Mouse (Mus musculus) monocyte, adult 5-6 weeks (primary cell): ENCODE data around the gene Treml2. TPM values are rescaled to one million over a fixed set of nuclear protein-coding genes. Genes with fewer than 3 reads are reported as not detected.

Source experiments
- ATAC-seq: fragments of 153-309, 156-312 bp; replicated peaks from 2 replicates; pipeline ENCODE4 v1.8.0; 2017; ENCODE audit warnings: mild to moderate bottlenecking; ENCODE audit not compliant: low TSS enrichment, insufficient number of reproducible peaks, severe bottlenecking, poor library complexity, low FRiP score
- total RNA-seq: library from RNA; stranded (forward); fragments of 200-1000, 200-491, 200-594 nt; gene quantifications from 3 replicates; pipeline ENCODE4 v1.2.3, GENCODE M21; 2017

The Treml2 gene
- total RNA-seq = 21.6 to 25.3 TPM (median 23.0 TPM) in 3 replicates

DNA sequence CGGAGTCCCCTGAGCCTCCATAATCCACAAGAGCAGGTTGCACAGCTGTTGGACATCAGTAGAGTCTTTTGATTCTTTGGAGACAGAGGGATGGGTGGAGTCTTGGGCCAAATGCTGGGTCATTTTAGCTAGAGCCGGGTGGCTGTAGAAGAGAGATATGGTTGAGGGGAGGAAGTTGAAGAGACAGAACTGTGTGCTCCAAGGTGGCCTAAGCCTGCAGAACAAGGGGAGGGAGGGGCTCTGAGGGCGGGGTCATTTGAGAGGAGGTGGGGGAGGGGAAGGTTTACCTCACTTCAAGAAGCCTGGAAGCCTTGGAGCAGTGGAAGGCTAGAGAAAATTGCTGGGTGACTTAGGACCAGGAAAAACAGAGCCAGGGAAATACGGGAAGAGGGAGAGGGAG lies at the start of gene Treml2:
Treml2 (plus strand) TSS at position 296 of the 400 bp plus-strand sequence.
- ATAC-seq = no peak

DNA sequence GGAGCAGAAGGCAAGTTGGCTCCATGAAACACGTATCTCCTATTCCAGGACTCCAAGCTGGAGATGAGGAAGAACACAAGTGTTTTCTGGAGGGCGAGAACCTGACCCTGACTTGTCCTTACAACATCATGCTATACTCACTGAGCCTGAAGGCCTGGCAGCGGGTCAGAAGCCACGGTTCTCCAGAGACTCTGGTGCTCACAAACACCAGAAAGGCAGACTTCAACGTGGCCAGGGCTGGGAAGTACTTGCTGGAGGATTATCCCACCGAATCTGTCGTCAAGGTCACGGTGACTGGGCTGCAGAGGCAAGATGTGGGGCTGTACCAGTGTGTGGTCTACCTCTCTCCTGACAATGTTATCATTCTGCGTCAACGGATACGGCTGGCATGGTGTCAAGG lies 49.8 kb upstream of the Treml2 start:
- ATAC-seq = no peak

DNA sequence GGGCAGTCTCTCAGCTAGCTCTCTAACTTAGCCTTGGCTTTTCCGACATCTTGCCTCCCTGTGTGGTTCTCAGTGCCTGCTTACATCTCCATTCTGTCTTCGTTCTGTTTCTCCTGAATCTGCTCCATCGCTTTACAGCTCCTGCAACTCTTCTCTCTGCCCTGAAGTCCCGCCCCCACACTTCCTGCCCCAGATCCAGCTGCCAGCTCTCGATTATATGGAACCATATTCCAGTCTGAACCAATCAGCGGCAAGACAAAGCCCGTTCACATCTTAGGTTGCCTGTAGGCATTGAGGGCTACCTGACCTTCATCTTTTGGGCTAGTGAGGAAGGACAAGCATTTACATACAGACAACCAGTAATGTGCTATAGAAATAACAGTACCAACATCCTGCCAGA lies 48.7 kb upstream of the Treml2 start:
- ATAC-seq = no peak

DNA sequence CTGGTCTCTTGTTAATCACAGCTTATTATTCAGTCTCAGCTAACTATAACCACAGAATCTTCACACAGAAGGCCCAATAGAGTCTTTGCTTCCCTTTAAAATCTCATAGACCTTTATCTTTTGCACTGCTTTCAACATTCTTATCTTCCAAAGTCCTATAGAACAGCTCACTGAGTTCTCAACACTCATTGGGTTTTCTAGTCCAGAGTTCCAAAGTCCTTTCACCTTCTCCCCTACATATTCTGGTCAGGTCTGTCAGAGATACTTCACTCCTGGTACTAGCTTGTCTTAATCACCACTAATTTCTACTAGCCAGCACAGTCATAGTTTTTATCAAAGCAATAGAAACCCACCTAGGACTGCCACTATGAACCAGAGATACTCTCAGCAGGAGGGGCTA lies 42.7 kb upstream of the Treml2 start:
- no peak for ATAC-seq

DNA sequence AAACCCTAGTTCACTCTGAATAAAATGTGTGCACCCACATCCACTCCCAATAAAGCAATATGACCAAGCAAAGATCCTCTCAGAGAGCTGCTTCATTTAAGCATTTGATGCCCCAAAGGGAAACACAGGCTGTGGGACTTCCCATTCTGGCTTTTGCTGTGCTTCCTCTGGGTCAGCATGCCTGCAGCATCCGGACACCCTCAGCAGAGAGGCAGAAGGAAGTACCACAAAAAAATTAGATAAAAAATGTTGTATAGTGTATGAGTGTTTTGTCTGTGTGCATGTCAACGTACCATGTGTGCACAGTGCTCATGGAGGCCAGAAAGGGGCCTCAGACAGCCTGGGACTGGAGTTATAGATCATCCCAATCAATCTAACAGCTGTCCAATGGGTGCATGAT lies 37.4 kb upstream of the Treml2 start:
- 0 out of 2 replicates have a peak, but pooled peaks have one; percentile 3 for ATAC-seq

DNA sequence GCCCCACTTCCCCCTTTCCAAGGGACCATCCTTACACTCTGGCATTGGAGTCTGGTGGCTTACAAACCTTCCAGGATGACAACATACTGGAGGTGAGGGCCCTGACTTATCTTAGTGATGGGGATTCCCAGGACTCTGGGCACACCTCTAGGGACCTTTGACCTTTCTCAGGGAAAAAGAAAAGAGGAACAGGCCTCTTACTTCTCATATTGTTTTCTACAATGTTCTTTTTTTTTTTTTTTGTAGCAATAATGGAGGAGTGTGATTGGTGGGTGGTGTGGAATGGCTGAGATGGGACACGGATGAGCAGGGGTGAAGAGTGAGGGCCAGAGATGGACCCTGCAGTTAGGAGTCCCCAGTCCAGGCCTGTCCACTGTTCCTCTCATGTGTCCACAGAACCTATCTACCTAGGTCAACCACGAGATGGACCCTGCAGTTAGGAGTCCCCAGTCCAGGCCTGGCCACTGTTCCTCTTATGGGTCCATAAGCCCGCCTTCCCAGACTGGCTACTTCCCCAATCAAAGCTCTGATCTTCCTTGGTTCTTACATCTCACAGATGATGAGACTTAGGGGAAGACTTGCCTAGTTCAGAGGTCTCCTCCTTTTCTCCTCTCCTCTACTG lies 35.4 kb upstream of the Treml2 start, which contains the start of gene Treml4:
Treml4 (plus strand) TSS at position 555 of the 622 bp plus-strand sequence.
- ATAC-seq = peak; percentile 75

DNA sequence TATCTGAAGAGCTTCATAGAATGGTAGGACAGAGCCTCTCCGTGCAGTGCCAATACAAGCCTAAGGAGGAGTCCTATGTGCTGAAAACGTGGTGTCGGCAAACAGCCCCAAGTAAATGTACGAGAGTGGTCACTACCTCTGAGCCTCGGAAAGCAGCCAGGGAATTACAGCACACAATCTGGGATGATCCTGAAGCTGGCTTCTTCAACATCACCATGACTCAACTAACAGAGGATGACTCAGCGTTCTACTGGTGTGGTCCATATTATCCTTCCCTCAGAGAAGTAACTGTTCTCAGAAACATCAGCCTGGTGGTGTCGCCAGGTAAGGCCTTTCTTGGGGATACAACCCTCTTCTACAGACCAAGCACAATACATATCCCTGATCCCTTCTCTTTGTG lies 34.6 kb upstream of the Treml2 start:
- no peak for ATAC-seq

DNA sequence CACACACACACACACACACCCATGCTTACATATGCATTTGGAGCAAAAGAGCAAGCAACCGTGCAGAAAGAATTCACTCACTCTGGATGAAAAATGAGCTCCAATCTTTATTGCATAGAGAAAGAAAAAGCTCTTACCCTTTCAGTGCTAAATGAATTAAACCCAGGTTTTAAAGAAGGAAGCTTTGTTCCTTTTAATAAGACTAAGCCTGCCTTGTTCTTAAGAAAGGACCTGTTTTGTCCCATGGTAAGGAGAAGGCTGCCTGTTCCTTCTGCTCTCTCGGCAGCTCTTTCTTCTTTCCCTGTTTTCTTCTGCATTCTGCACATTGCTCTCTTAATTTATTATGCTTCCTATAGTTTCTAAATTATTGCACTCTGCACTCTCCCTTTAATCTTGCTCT lies 33.2 kb upstream of the Treml2 start:
- no peak for ATAC-seq

DNA sequence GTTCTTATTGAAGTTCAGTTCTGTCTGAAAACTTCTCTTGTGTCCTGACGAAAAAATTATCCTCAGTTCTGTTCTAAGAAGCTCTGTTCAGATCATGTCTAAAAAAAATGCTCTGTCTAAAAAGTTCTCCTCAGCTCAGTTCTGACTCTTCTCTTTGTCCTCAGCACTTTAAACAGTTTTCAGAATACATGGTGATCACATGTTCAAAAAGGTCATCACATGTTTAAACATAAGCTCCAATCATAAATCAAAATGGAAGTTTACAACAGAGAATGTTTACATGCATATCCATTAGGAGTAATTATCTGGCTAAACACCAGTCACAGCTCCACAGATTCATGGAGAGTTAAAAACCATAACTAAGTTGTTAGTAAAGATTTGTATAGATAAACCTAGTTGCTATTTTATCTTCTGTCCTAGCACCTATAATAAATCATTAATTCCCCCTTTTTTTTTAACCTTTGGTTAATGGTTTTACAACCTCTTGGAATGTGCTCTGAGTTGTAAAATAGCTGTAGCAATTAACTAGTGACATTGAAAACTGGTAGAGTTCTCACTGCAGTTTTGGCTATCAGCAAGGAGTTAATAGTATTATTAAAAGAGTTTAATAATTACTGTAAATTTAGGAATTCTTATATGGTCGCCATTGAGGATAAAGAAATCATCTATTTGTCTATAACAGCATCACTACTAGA lies 32.5 kb upstream of the Treml2 start:
- no peak for ATAC-seq

DNA sequence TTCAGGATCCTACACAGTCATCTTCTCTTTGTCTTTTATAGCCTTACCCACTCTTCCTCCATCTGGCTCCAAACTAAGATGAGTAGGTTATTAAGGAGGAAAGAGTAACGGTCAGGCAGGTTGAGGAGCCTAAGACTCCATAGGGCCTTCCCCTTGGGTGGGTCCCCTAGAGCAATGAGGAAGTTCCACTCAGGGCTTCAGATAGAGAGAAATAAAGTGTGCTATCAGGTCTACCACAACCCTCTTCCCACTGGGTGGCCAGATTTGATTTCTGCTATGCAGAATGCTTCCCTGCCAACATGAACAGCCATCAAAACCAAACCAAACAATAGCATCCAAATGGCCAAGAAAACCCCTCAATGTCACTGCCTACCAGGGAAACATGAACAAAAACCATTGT lies 31.7 kb upstream of the Treml2 start:
- 0 out of 2 replicates have a peak, but pooled peaks have one; percentile 36 for ATAC-seq

DNA sequence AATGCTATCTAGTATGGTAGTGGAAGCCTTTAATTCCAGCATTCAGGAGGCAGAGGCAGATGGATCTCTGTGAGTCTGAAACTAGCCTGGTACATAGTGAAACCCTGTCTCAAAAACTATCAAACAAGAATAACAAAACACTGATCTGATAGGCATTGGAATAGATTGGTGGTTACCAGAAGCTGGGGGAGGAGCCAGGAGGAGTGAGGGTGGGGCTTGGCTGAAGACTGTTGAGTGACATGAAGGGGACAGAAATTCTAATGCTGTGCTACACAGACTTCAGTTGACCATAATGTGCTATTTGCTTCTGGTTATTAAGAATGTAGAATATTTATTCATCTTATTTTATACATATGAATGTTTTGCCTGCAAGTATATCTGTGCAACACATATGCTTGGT lies 31.0 kb upstream of the Treml2 start:
- no peak for ATAC-seq

DNA sequence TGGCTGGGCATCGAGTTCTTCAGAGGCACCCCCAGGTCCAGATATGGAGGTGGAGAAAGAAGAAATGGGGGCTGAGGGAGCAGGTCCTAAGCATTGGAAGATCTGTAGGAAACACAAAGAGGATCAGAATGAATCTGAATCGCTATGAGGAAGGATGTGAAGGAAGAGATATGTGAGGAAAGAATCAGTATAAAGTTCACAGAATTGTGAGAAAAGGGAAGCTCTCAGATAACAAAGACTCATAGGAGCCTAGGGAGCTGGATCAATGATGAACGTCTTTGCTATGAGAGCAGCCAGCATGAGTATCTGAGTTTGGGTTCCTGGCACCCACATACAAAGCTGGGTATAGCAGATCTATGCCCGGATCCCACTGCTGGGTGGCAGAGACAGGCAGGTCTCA lies 29.5 kb upstream of the Treml2 start:
- peak; percentile 28; the same call in 1 of the 2 replicates for ATAC-seq

DNA sequence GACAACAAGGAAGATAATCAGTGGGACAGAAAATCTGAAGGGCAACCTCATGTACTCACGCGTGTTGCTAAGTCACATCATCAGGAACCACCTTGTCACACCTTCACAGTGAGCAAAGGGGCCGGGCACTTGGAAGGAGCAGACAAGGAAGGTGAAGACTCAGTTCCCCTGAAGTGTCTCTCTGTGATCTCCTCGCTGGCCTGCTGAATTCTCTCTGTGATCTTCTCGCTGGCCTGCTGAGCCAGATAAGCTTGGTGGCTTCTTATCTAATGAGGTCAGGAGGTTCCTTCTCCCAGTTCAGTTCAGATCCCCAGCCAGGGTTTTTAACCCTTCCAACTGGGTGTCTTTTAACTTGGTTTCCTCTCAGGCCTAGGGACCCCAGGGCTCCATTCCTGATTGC lies 27.1 kb upstream of the Treml2 start:
- no peak for ATAC-seq

DNA sequence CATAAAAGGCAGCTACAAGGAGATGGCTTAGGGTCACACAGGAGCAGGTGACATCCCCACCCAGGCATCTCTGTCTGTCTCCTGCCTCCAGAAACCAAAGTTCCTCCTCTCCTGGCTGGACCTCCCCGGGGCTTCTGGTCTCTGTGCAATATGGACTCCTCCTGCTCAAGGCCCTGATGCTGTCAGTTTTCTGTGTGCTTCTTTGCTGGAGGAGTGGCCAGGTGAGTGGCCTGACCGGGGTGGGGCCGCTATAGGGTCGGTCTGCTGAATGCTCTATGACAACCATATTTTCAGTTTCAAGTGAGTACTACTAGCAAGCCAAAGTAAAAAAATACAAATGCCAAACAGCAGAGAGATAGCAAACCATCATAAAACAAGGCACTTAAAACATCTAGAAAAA lies 26.7 kb upstream of the Treml2 start:
- ATAC-seq = no peak

DNA sequence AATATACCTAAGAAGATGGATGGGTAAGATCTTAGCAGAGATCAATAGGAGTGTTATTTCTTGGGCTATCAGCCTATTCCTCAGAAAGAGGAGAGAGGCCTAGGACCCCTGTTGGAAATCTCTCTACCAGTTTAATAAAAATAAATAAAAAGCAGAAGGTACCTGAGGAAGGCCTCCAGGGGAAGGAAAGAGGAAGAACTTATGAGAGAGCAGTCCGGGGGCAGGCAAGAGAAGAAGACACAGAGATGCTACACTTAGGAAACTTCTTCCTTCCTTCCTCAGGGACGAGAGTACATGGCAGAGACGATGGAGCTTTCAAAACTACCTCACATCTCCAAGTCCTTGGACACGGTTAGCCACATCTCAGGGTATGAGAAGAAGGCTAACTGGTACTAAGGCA lies 25.2 kb upstream of the Treml2 start:
- ATAC-seq = no peak

DNA sequence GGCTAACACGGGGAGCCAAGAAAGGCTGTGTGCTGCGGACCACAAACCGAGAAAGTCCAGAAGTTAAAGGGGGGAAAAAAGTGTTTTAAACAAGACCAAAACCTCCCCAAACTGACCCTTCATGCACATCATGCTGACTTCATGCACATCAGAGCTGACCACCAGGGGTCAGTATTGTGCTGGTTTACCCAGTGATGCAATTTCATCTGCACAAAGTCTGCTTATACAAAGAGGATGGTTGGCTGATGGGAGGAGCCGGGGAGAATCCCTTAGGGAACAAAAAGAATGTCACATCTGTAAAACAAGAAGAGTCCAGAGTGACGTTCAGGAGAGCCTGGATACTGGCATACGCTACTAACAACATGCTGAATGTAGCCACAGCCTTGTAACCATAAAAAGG lies 24.4 kb upstream of the Treml2 start:
- peak; percentile 74 for ATAC-seq

DNA sequence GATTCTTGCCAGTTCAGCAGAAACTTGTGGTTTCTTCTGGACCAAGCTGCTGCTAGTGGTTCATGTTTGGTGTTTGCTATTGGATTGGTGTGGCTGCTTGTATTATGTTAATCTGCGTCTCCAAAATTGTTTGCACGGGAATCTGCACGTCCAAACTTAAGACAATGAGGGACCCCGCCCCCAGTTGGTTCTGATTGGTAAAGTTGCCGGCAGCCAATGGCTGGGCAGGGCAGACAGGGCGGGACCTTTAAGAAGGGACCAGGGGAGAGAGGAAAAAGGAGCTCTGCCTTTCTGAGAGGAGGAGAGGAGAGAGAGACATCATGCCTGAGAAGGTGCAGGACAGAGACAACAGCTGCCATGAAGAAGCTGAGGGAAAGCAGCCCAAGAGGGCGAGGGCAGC lies 23.6 kb upstream of the Treml2 start:
- no peak for ATAC-seq

DNA sequence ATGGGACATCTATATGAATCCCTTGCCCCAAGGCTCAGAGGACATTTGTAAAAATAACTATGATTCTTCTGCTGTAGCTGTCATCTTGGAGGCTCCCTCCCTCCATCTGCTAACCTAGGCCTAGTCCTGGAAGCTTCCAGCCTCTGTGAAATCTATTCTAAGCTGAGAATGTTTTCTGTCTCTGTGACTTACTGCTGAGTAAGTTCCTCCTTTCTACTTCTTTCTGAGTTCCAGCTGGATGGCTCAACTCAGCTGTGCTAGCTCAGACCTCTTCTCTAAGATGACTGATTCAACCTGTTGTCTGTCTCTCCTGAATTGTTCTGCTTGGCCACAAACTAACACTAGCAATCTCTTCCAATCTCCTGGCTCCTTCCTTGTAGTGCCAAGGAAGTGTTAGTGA lies 20.9 kb upstream of the Treml2 start:
- ATAC-seq = no peak

DNA sequence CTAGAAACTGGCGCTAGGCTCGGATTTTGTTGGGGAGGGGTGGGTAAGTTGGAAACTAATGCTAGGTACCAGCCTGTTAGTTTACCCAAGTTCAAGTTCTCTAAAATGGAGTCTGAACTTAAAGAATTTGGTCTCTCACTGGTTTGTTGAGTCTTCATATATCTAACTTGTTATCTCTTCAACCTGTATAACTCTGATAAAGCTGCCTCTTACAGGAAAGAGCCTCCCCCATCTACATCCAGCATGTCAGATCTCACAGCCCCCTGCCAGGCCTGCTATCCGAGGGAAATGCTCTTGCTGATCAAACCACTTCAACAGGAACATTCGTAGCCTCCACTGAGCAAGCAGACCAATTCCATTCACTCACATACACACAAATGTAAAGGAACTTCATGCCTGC lies 20.3 kb upstream of the Treml2 start:
- no peak for ATAC-seq

DNA sequence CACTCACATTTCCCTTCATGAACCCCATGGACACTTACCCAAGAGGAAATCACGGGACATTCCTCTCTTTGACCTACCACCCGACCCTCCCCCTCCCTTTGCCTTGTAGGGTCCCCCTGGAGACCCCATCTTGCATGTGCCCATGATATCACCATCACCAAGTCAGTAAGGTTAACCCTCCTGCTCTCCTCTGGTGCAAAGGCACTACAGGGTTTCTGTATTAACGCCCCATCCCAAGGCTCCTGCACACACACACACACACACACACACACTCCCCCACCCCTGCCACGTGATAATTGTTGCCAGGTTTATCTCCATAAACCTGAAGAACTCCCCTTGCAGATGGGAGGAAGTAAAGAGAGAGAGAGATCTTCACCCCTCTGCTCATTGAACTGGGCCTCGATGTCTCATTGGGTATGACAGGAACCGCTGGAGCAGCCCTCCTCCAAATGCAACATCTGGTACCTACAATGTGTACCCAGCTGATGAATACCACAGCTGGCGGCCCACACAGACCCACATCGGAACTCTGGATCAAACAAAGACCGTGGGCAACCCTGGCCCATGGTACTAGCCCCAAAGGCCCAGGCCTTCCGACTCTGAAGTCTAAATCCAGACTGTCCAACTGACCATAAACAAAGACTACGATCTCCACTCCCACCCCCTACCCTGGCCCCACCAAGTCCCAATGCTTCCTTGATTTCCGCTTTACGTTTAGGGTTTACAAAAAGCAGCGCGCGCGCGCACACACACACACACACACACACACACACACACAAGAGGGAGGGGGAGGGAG lies 18.2 kb upstream of the Treml2 start:
- 0 out of 2 replicates have a peak, but pooled peaks have one; percentile 33 for ATAC-seq
